Mouse (Mus musculus) lung, embryonic 14.5 days (tissue): ENCODE results near the gene Atp6v1c2. TPM values are rescaled to one million over a fixed set of nuclear protein-coding genes. Genes with fewer than 3 reads are reported as not detected.
A peak's percentile ranks its signal among the peaks of the same experiment; 100 is the strongest.

Source experiments
- ATAC-seq: fragments of 200-750 bp; cut with Nextera tagmentation; 2 replicates; pipeline ENCODE4 v1.8.0; 2017; ENCODE audit warnings: mild to moderate bottlenecking, moderate TSS enrichment, moderate library complexity; ENCODE audit not compliant: insufficient read depth
- DNase-seq: peaks from one replicate; pipeline ENCODE4 v3.0.0-alpha.2; 2015
- H3K27ac ChIP-seq: fragments of 300-500 bp; sonication (generic); 2 replicates; pipeline ENCODE4 v1.5.1; 2014; ENCODE audit warnings: low read depth, mild to moderate bottlenecking, moderate library complexity
- H3K27me3 ChIP-seq: fragments of 300-500 bp; sonication (generic); 2 replicates; pipeline ENCODE4 v1.6.1; 2014; ENCODE audit warnings: low read length, control low read depth; ENCODE audit not compliant: insufficient read depth
- H3K36me3 ChIP-seq: fragments of 300-500 bp; sonication (generic); 2 replicates; pipeline ENCODE4 v1.6.1; 2014; ENCODE audit warnings: control low read depth; ENCODE audit not compliant: insufficient read depth
- H3K4me1 ChIP-seq: fragments of 300-500 bp; sonication (generic); 2 replicates; pipeline ENCODE4 v1.6.1; 2014; ENCODE audit warnings: antibody characterized with exemption, control low read depth; ENCODE audit not compliant: insufficient read depth
- H3K4me2 ChIP-seq: fragments of 300-500 bp; sonication (generic); 2 replicates; pipeline ENCODE4 v1.6.1; 2014; ENCODE audit warnings: mild to moderate bottlenecking
- H3K4me3 ChIP-seq: fragments of 300-500 bp; sonication (generic); 2 replicates; pipeline ENCODE4 v1.5.1; 2014; ENCODE audit warnings: low read depth, low read length
- H3K9ac ChIP-seq: fragments of 300-500 bp; sonication (generic); 2 replicates; pipeline ENCODE4 v1.6.1; 2014
- H3K9me3 ChIP-seq: fragments of 300-500 bp; sonication (generic); 2 replicates; pipeline ENCODE4 v1.6.1; 2016; ENCODE audit warnings: low read depth, low read length, control low read depth
- CTCF ChIP-seq: IDR thresholded peaks from 2 replicates; pipeline ENCODE4 v1.5.1; 2016; ENCODE audit warnings: antibody characterized with exemption, low read depth
- WGBS: fragments of 180-500 bp; shearing (Covaris S2); extraction: QIAGEN DNeasy Blood & Tissue Kit; methylation state at CpG from one replicate; pipeline ENCODE4 v1.1.7; 2014; 5-methylcytosine and 5-hydroxymethylcytosine counted together
- polyA plus RNA-seq: library from polyadenylated mRNA; unstranded; fragments of >200 nt; fragmentation: Nextera tagmentation; extraction: Ambion mirVana; gene quantifications from 2 replicates; pipeline ENCODE4 v1.2.1, GENCODE M21; 2014

The Atp6v1c2 gene
- polyA plus RNA-seq, 1 experiment from 2014 or later: 1.0 TPM

DNA sequence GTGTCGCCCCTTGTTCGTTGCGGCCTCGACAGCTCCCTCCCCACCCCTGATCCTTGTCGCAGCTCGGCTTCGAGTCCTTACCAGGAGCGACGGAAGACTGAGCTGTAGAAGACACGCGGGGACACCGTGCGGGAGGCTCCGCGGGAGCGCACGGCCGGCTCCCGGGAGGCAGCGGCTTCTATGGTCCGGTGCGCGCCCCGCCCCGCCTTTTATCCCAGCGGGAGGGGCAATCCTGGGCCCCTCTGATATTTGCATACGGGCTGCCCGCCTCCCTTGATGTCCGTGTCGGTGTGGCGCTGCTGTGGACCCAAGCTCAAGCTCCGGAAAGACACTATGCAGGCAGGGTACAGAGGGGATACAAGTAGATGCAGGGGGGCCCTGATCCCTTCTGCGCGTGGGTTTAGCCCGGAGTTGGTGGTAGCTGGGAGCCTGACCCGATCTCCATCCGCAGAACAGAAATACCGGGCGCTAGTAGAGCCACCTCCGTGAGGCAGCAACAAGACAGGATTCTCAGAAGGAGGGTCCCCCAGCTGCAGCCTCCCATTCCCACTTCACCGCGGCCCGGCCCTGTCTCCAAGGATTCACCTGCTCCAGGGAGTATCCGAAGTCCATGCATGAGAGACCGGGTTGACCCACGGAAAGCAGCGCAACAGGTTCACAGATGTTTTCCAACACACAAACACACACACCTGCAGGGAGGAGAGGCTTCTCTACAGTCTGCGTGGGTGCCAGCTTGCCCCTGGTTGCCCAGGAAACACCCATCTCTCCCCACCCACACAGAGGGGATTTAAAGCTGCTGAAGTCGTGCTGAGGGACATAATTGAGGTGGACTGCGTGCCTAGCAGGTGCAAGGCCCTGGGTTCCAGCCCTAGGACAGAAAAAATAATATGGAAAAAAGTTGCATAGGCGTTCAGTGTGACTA lies 4.3 kb downstream of the Atp6v1c2 start:
- Histone ChIP-seq H3K9ac (peak overlapping the region; percentile 43), H3K9me3 (no peaks in the 10 kb centered on the region), H3K36me3 (no peaks in the 10 kb centered on the region), H3K4me1 (no peaks in the 10 kb centered on the region), H3K27me3 (peaks cover 35% of the 10 kb centered on the region), H3K27ac (no peak overlapping the region), H3K4me2 (peak overlapping the region; percentile 75), H3K4me3 (peak overlapping the region; percentile 43)
- 3% methylated on average over 51 of the region's 51 CpGs for WGBS
- ATAC-seq (peak; percentile 66), DNase-seq (peak; percentile 35)
- TF ChIP-seq CTCF: no peak

DNA sequence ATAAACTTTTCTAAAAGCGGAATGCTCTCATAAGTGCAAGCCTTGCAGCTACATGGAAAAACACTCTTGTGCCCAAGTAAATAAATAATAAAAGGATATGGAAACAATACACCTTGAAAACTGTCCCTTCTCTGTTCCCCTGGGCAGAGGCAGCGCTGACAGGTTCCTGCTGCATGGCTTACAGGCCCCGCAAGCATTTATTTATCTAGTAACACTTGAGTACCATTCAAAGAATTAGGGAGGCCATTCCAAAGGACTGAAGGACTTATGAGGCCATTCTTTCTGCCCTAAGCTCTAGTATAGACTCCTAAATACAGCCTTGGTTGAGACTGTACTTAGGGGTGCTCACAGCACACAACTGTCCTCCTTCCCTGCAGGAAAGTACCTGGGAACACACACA lies 10.7 kb downstream of the Atp6v1c2 start:
- peak; percentile 42 for DNase-seq
- Histone ChIP-seq H3K36me3 (no peaks in the 10 kb centered on the region), H3K4me1 (no peaks in the 10 kb centered on the region; the same call in 1 of the 2 replicates), H3K27ac (no peak overlapping the region), H3K4me3 (no peak overlapping the region), H3K9ac (no peak overlapping the region), H3K4me2 (no peak overlapping the region), H3K27me3 (peaks cover 12% of the 10 kb centered on the region), H3K9me3 (no peaks in the 10 kb centered on the region)
- WGBS: 54% methylated on average over 3 of the region's 3 CpGs
- no peak for TF ChIP-seq CTCF
- peak; percentile 77 for ATAC-seq

DNA sequence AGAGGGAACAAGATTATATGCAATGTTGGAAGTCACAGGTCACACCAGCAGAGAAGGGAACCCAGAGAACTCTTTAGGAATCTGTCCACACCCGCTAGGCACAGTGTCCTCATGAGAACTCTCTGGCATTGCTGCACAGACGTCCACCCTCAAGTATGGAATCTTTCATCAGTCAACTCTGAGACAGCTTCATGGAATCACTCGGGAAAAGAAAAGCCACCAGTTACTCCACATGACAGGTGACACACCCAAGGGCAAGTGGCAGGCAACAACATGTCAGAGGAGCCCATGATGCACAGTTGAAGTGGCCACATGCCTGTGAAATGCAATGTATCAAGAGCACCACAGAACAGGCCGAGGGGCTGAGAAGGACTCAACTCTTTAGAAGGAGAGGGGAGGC lies 11.2 kb downstream of the Atp6v1c2 start:
- DNase-seq: no peak
- no peak for TF ChIP-seq CTCF
- Histone ChIP-seq H3K9me3 (no peaks in the 10 kb centered on the region), H3K4me3 (no peak overlapping the region), H3K27me3 (peaks cover 8% of the 10 kb centered on the region; the same call in 1 of the 2 replicates), H3K4me1 (no peaks in the 10 kb centered on the region; the same call in 1 of the 2 replicates), H3K36me3 (no peaks in the 10 kb centered on the region), H3K4me2 (no peak overlapping the region), H3K27ac (no peak overlapping the region), H3K9ac (no peak overlapping the region)
- ATAC-seq: no peak
- 38% methylated on average over 4 of the region's 4 CpGs for WGBS

DNA sequence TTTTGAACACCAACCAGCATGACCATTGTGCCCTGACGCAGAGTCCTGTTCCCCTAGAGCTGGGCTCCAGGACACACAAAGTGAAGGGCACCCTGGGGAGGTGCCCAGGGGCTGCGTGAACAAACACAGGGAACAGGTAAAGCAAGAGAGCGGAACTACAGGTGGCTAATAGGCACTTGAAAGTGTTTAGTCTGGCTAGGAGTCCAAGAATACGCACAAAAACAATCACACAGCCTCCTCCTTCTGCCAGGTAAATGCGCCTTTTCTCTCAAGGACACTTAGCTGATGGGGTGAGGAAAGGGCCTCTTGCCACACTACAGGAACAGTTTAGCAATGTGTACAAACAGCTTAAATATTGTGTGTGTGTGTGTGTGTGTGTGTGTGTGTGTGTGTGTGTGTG lies 13.1 kb downstream of the Atp6v1c2 start:
- H3K36me3 ChIP-seq: no peaks in the 10 kb centered on the region
- no peaks in the 10 kb centered on the region; the same call in 1 of the 2 replicates for H3K4me1 ChIP-seq
- no peak overlapping the region for H3K4me3 ChIP-seq
- no peak overlapping the region; the same call in 1 of the 2 replicates for H3K27ac ChIP-seq
- no peak overlapping the region for H3K9ac ChIP-seq
- no peak for TF ChIP-seq CTCF
- ATAC-seq (peak; percentile 61), DNase-seq (peak; percentile 45)
- no peaks in the 10 kb centered on the region for H3K9me3 ChIP-seq
- H3K27me3 ChIP-seq: no peaks in the 10 kb centered on the region
- 61% methylated on average over 5 of the region's 5 CpGs for WGBS
- no peak overlapping the region for H3K4me2 ChIP-seq

DNA sequence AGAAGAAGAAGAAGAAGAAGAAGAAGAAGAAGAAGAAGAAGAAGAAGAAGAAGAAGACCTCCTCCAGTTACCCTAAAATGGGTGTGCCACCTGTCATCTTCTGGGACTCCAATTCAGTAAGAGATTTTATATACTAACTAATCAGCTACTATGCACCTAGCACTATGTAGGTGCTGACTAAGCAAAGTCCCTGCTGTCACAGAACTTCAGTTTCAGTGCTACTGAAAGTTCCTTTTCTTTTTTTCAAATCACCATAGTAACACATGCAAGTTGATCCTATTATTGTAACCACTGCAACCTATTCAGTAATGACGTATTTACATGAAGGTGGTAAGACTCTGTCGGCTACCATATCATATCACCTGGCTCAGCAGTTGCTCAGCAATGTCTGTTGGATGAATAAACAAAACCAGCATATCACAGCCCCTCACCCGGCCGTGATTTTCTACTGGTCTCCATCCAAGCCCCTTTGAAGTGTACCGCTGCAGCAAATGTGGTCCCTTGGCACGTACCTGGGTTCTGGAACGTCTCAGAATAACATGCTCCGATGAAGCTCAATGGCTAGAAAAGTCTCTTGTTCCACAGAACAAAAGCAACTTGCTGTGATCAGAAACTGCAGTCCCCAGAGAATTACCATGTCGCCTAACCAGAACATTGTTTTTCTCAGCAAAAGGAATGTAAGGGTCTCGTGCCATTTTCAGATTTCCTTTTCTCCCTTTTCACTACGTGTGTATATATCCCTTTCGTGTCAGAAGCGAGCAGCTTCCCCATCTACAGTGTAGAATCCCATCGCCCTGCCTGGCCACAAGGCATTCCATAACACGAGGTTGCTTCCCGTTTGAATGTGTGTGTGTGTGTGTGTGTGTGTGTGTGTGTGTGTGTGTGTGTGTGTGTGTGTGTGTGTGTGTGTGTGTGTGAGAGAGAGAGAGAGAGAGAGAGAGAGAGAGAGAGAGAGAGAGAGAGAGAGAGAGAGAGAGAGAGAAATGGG lies 18.0 kb downstream of the Atp6v1c2 start:
- no peaks in the 10 kb centered on the region for H3K27me3 ChIP-seq
- H3K9ac ChIP-seq: no peak overlapping the region
- no peak overlapping the region for H3K4me3 ChIP-seq
- 64% methylated on average over 16 of the region's 16 CpGs for WGBS
- no peak for ATAC-seq
- H3K4me1 ChIP-seq: no peaks in the 10 kb centered on the region
- DNase-seq: no peak
- no peak overlapping the region for H3K4me2 ChIP-seq
- no peaks in the 10 kb centered on the region for H3K36me3 ChIP-seq
- H3K9me3 ChIP-seq: no peaks in the 10 kb centered on the region
- TF ChIP-seq CTCF: no peak
- no peak overlapping the region for H3K27ac ChIP-seq

DNA sequence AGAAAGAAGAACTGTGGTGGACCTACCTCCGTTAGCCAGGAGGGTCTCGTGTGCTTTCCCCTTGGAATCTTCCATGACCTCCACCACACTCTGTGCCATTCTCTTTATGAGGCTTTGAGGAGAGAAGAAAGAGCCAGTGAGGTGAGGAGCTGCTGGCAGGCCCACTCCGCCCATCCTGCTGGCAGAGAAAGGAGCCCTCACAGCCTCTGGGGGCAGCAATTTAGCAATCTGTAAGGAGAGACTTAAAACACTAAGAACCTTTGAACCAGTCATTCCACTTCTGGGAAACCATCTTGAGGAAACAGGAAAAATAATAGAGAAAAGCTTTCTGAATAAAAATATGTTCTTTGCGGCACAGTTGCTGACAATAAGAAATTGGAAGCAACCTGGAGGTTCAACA lies 20.9 kb downstream of the Atp6v1c2 start:
- 45% methylated on average over 4 of the region's 4 CpGs for WGBS
- Histone ChIP-seq H3K36me3 (no peaks in the 10 kb centered on the region), H3K9me3 (no peaks in the 10 kb centered on the region), H3K9ac (no peak overlapping the region), H3K4me1 (no peaks in the 10 kb centered on the region), H3K27me3 (no peaks in the 10 kb centered on the region), H3K27ac (no peak overlapping the region), H3K4me2 (no peak overlapping the region), H3K4me3 (no peak overlapping the region)
- DNase-seq (no peak), ATAC-seq (no peak)
- TF ChIP-seq CTCF: no peak

DNA sequence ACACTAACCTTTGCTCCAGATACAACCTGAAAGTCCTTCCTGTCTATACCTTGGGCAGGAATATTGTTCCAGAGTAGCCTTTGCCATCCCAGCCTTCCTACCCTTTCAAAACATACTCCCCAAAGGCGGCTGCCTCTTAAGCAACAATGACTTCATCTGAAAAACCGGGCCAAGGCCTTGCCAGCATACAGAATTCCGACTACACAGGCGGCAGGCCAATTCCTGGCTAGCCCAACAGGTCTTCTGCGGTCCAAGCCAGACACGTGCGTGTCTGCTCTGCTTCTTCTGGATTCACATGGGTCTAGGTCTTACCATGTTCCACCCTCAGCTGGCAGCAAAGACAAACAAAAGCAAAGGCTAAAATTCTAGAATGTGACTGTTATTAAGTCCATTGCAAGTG lies 23.7 kb downstream of the Atp6v1c2 start:
- no peak for ATAC-seq
- DNase-seq: no peak
- Histone ChIP-seq H3K4me2 (no peak overlapping the region), H3K27ac (no peak overlapping the region), H3K4me3 (no peak overlapping the region), H3K9ac (no peak overlapping the region), H3K9me3 (no peaks in the 10 kb centered on the region), H3K36me3 (no peaks in the 10 kb centered on the region), H3K4me1 (no peaks in the 10 kb centered on the region), H3K27me3 (no peaks in the 10 kb centered on the region)
- TF ChIP-seq CTCF: no peak
- WGBS: 86% methylated on average over 7 of the region's 7 CpGs
